Mouse (Mus musculus) ES-E14 (cell line): ENCODE data around the gene Fam83d. TPM values are rescaled to one million over a fixed set of nuclear protein-coding genes. Genes with fewer than 3 reads are reported as not detected.

Experiments
- DNase-seq: peaks from one replicate; pipeline ENCODE4 v3.0.0-alpha.2; 2013; ENCODE audit warnings: low read depth, low spot score
- H3K27ac ChIP-seq: 2 replicates; pipeline ENCODE4 v1.5.1; 2012; ENCODE audit warnings: low read depth, mild to moderate bottlenecking, low read length, moderate library complexity, mixed read lengths; ENCODE audit not compliant: poor library complexity, insufficient read depth, severe bottlenecking
- H3K36me3 ChIP-seq: 2 replicates; pipeline ENCODE4 v1.6.1; 2012; ENCODE audit warnings: mild to moderate bottlenecking, low read length, moderate library complexity, mixed read lengths; ENCODE audit not compliant: control insufficient read depth, poor library complexity, insufficient read depth, severe bottlenecking
- H3K4me1 ChIP-seq, 2 experiments: fragments of 150-350 bp in 1 of 2; sonication (generic) in 1 of 2; 2 replicates each; pipeline ENCODE4 v1.6.1; 2012; ENCODE audit warnings: low read length in 2 of 2, mild to moderate bottlenecking in 1 of 2, mixed read lengths in 1 of 2; ENCODE audit not compliant: control insufficient read depth in 2 of 2, insufficient read depth in 2 of 2, poor library complexity in 1 of 2
- H3K4me3 ChIP-seq, 2 experiments: fragments of 150-350 bp in 1 of 2; sonication (generic) in 1 of 2; 2 replicates each; pipeline ENCODE4 v1.5.1; 2012; ENCODE audit warnings: low read length in 2 of 2, low read depth in 1 of 2, mild to moderate bottlenecking in 1 of 2, mixed read lengths in 1 of 2; ENCODE audit not compliant: insufficient read depth in 1 of 2, poor library complexity in 1 of 2, severe bottlenecking in 1 of 2
- H3K9ac ChIP-seq: 2 replicates; pipeline ENCODE4 v1.6.1; 2012; ENCODE audit warnings: low read depth, mild to moderate bottlenecking, low read length, mixed read lengths; ENCODE audit not compliant: poor library complexity, insufficient read depth, severe bottlenecking
- H3K9me3 ChIP-seq: fragments of 150-350 bp; sonication (generic); 2 replicates; pipeline ENCODE4 v1.6.1; 2012; ENCODE audit warnings: low read depth, mild to moderate bottlenecking, low read length; ENCODE audit not compliant: control insufficient read depth, insufficient read depth
- CHD2 ChIP-seq: IDR thresholded peaks from 2 replicates; pipeline ENCODE4 v1.6.1; 2014; ENCODE audit warnings: mild to moderate bottlenecking, low read depth, low read length, inconsistent platforms
- HCFC1 ChIP-seq: IDR thresholded peaks from 2 replicates; pipeline ENCODE4 v1.6.1; 2012; ENCODE audit warnings: low read length, inconsistent platforms, borderline replicate concordance; ENCODE audit not compliant: insufficient read depth
- MAFK ChIP-seq: IDR thresholded peaks from 2 replicates; pipeline ENCODE4 v1.6.1; 2014; ENCODE audit warnings: mild to moderate bottlenecking, low read depth, low read length, inconsistent platforms; ENCODE audit not compliant: insufficient read depth
- ZC3H11A ChIP-seq: IDR thresholded peaks from 2 replicates; pipeline ENCODE4 v1.6.1; 2012; ENCODE audit warnings: low read depth, mild to moderate bottlenecking, inconsistent platforms, low read length, borderline replicate concordance
- ZNF384 ChIP-seq: IDR thresholded peaks from 2 replicates; pipeline ENCODE4 v1.6.1; 2012; ENCODE audit warnings: low read depth, low read length, inconsistent platforms
- in situ Hi-C, 2 experiments: fragments of 600-800 bp; cut with MboI; formaldehyde crosslinking; loops; one replicate each; pipeline ENCODE4 v1.15.1; 2025; ENCODE audit warnings: low sequenced_read_pairs in 2 of 2, inconsistent platforms in 1 of 2; ENCODE audit not compliant: unreplicated experiment in 2 of 2
- total RNA-seq: library from RNA; depleted of rRNA; stranded (reverse); fragments of 300-350 nt; gene quantifications from 2 replicates; pipeline ENCODE4 v1.2.3, GENCODE M21; 2012

Gene Fam83d
- total RNA-seq, 1 experiment, result 28.0 TPM

DNA sequence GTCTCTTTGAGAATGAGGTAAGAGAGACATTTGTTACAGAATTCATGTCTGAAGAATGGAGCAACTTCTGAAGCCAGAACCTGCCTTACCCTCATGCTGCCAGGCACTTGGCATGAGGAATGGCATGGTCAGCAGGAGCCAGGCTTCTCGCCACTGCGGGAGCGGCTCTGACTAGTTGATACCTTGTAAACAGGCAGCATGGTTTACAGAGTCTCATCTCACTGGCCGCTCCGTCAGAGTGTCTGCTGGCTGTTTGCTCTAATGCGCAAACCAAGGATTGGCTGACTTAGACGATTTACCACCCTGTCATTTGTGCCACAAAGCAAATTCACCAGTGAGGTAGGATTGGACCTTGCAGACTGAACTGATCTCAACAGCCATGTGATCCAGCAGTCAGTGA is 13.2 kb downstream of the Fam83d start:
- DNase-seq, result no peak
- TF ChIP-seq MAFK, result no peak
- no peak for TF ChIP-seq HCFC1
- TF ChIP-seq CHD2, result no peak
- TF ChIP-seq ZNF384, result no peak
- TF ChIP-seq ZC3H11A, result no peak
- Histone ChIP-seq H3K9ac (no peak overlapping the region), H3K27ac (no peak overlapping the region), H3K36me3 (peaks cover 39% of the 10 kb centered on the region), H3K9me3 (no peaks in the 10 kb centered on the region), H3K4me1 (peaks cover 3 to 5% of the 10 kb centered on the region in 2 experiments; a peak in 2 of 4 replicates), H3K4me3 (no peak overlapping the region)
- in situ Hi-C loops, result no loop called here

GRCm38 (mm10) chr2:158786927-158787795 is 19.3 kb downstream of the Fam83d start:
- in situ Hi-C loops, result no loop called here
- peaks cover 26% of the 10 kb centered on the region for H3K36me3 ChIP-seq

DNA sequence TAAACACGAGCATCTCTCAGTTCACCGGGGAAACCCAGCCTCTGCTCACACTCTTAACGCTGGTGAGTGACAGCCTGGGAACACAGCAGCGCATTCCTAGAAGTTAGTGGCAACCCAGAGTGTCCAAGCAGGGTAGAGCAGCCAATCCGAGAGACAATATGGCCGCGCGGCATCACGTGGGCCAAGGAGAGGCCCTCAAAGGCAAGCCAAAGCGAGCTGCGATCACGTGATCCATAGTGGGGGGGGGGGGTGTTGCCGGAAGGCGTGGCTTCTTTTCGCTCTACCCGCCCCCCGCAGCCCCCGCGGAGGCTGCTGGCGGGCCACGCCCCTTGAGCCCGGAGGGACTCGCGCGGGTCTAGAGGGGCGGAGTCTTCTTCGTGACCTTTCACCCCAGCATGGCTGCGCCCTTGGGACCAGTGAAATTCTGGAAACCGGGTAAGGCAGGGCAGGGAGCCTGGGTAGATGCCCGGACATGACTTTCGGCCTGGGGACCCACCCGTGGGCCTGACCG is 26.7 kb downstream of the Fam83d start, which contains the start of gene Dhx35:
TSS of gene Dhx35 (plus strand) at position 314 of the 511 bp plus-strand sequence.
- peak; percentile 92 for DNase-seq
- Histone ChIP-seq H3K27ac (peak within 1 kb of the TSS; percentile 82), H3K9me3 (no peaks in the 10 kb centered on the region), H3K4me3 (peak within 1 kb of the TSS; percentile 89 to 92), H3K36me3 (no peaks in the 10 kb centered on the region), H3K4me1 (peaks cover 0 to 12% of the 10 kb centered on the region in 2 experiments; a peak in 2 of 4 replicates), H3K9ac (peak within 1 kb of the TSS; percentile 91)
- no peak for TF ChIP-seq CHD2
- no peak for TF ChIP-seq ZC3H11A
- TF ChIP-seq HCFC1, result peak; percentile 50; the same call in 1 of the 2 replicates
- TF ChIP-seq MAFK, result no peak
- in situ Hi-C loops, result no loop called here

More at GRCm38 (mm10) chr2:158786927-158787795, 19.3 kb downstream of the Fam83d start:
- TF ChIP-seq ZNF384 (no peak), ZC3H11A (no peak), CHD2 (no peak), MAFK (no peak), HCFC1 (no peak)
- Histone ChIP-seq H3K4me3 (no peak overlapping the region), H3K27ac (no peak overlapping the region; the same call in 1 of the 2 replicates), H3K9me3 (no peaks in the 10 kb centered on the region), H3K4me1 (peaks cover 0 to 4% of the 10 kb centered on the region in 2 experiments; a peak in 1 of 4 replicates), H3K9ac (no peak overlapping the region)
- DNase-seq, result no peak

DNA sequence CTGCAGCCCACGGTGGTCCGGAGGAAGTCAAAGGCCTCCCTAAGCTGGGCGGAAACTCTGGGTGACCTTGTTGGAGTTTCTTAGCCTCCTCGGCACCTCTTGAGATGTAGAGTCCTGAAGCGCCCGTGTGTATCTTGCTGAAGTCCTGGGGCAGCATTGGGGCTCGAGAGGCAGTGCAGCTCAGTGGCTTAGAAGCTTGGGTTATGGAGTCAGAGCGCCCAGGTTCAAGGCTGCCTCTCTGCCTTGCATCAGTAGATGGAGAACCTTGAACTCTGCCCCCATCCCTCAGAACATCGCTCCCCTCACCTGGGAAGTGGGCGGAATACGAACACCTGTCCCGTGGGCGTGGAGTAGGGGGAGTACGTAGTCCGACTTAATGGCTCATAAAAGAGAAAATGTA is 27.1 kb downstream of the Fam83d start:
- DNase-seq, result no peak
- Histone ChIP-seq H3K4me3 (peak overlapping the region; percentile 89 to 92), H3K36me3 (no peaks in the 10 kb centered on the region), H3K9me3 (no peaks in the 10 kb centered on the region), H3K27ac (peak overlapping the region; percentile 82), H3K9ac (peak overlapping the region; percentile 91), H3K4me1 (peaks cover 0 to 10% of the 10 kb centered on the region in 2 experiments; a peak in 2 of 4 replicates)
- no peak; the same call in 1 of the 2 replicates for TF ChIP-seq HCFC1
- no peak for TF ChIP-seq CHD2
- no peak for TF ChIP-seq ZNF384
- TF ChIP-seq MAFK, result no peak
- no peak for TF ChIP-seq ZC3H11A
- in situ Hi-C loops, result no loop called here
